Mouse (Mus musculus): Measurements from ENCODE around the gene Prkd1. TPM values are rescaled to one million over a fixed set of nuclear protein-coding genes. Genes with fewer than 3 reads are reported as not detected.
"Not testable (repeated sequence)": the region's sequence is repeated elsewhere in the genome, so short reads cannot be mapped to it uniquely, and the experiment has no call there.

The Prkd1 gene
- total RNA-seq (2021), result 10 to 100 TPM; 14.4 to 14.9 TPM
- long read RNA-seq, transcript Prkd1-201 (19 exons, 3,653 nt), result major isoform, 8 of 16 reads
- long read RNA-seq, partial matches to known transcripts, result 1 of 16 reads
- long read RNA-seq, other reads (novel, unspliced or antisense), result 7 of 16 reads

GRCm38 (mm10) chr12:50648671-50649541 lies at the start of gene Prkd1:
TSS of gene Prkd1 (minus strand) at chr12:50649098.
- DNase-seq (ENCODE audit: low spot score in 2 of 2), result peak in 1 of 2 experiments; percentile 50

DNA sequence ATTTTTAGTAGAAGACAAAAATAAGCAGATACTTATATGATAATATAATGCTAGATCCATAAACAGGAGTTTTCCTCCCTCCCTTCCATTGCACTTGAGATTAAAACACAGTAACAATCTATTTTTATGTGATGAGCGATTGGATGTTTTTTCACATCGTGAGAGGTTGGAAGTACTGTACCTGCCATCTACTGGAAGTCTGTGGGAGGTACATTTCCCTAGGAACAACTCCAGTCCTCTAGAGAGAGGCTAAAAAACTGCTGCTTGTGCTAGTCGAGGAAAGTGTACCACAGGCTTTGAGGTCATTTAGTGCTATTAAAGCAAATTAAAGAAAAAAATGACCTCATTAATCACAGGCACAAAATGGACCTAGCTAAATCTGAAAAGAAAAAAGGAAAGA lies 48.6 kb upstream of the Prkd1 start:
- DNase-seq (ENCODE audit: low spot score in 2 of 2), result peak in 1 of 2 experiments; percentile 71

DNA sequence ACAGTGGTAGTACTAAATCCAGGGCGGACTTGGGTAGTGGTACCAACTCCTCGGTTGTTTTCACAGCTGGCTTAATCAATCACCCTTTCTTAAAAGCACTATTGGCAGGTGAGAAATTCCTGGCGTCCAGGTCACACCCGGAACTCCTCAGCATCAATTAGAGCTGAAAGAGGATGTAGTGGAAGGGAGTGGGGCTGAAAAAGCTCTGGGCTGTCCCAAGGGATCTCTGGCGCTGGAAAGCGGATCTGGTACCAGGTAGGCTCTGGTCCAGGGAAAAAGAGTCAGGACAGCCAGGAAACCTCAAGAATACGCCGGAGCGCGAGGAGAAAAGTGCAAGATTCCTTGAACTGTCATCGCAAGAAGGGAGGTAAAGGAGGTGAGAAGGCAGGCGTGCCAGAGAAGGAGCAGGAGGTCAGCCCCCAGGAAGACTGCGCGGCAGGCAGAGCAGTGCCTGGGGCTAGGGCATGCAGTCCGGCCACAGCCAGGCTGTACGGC lies 675 bp downstream of the Prkd1 start:
- DNase-seq (ENCODE audit: low spot score in 2 of 2), result peak in 1 of 2 experiments; percentile 12

GRCm38 (mm10) chr12:50646857-50647256 lies 2.0 kb downstream of the Prkd1 start:
- DNase-seq (ENCODE audit: low spot score in 2 of 2), result no peak

DNA sequence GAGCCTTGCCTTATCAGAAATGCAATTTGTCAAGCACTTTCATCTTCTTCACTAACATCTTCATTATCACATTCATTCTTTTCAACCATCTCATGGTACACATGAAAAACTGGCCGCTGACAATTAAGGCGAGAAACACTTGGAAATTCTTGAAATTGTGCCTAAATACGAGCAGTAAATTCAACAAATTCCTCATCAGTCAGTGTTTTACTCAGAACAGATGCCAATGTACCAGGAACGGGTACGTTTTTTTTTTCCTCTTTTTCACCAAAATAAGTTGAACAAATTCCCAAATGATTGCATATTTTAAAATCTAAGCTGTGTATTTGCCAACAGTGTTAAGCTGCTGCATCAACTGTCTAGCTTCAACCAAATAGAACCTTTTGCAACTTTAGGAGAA lies 6.2 kb downstream of the Prkd1 start:
- DNase-seq (ENCODE audit: low spot score in 2 of 2), result peak in 1 of 2 experiments; percentile 63

DNA sequence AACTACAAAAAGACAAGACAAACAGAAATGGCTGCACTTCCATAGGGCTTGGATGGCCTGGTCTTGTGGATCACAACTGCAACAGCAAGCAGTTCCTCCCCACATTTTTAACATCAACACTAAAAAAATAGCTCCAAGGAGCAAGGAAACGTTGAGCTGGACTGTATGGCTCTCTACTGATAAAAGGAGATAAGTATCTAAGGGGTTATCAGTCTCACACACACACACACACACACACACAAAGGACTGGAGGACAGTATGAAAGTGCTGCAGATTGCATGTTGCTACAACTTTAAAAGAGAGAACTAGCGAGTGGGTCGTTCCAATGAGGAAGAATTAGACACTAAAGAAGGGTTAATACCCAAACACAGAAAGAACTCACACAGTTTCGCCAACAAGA lies 8.7 kb downstream of the Prkd1 start:
- no peak for DNase-seq (ENCODE audit: low spot score in 2 of 2)

DNA sequence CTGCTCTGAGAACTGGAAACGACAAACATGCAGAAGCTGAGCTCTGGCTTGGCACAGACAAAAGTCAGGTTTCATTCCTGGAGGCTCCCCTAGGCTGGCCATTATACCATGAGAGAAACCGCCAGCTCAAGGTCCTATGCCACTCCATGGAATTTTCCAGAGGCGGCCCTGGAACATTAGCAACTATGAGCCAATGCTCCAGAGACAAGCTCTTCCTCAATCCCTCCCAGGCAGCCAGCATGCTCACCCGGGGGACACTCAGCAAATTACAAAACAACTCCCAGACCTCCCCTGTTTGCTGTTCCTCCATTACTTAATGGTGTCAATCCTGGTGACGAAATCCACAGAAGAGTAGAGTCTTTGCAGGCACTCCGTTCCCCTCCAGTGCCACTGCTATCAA lies 14.5 kb downstream of the Prkd1 start:
- no peak for DNase-seq (ENCODE audit: low spot score in 2 of 2)

DNA sequence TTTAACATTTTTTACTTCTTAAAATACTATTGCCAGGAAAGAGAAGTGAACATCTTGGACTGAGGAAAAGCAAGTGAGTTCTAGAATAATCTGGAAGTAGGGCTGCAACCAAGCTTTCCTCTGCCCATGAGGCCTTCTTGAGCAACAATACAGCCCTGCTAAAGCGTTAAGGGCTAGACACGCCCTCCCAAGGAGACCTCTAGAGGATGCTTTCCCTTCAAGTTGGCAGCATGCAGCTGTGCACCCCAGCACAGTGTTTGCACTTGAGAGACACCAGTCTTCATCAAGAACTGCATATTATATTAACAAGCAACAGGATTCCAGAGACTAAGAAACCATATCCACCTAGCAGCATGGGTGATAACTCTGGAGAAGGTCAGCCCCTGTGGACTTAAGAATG lies 22.8 kb downstream of the Prkd1 start:
- DNase-seq (ENCODE audit: low spot score in 2 of 2), result not testable (repeated sequence)

DNA sequence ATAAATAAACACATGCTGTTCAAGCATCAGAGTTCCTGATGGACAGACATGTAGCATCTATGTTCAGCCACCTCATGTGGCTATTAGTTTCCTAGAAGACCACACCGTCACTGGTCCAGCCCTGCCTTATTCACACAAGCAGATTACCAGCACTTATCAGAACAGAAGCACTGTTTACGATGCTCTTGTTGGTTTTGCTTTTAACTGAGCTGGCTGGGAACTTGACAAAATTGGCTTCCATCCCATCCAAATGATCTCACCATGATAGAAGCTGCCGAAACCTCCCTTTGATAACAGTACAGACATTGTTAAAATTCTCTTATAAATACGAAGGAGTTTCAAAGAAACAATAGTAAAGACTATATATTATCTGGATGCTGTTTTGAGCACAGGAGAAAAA lies 24.7 kb downstream of the Prkd1 start:
- DNase-seq (ENCODE audit: low spot score in 2 of 2), result peak in 1 of 2 experiments; percentile 57

DNA sequence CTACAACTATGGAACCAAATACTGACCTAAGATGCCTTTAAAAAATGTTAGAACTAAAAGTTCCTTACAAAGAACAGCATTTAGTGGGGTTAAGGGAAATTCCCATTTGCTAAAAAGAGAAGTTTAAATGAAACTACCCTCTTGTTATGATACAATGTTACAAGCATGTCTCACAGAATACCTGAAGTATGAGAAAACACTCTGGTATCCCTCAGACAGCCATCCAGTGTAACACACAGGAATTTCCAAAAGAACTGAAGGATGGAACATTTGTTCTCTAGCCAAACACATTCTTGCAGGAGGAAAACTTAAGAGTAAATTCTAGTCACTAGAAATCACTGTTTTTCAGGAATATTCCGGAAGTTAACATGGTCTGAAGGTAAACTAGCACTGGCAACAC lies 33.0 kb downstream of the Prkd1 start:
- DNase-seq (ENCODE audit: low spot score in 2 of 2), result no peak

DNA sequence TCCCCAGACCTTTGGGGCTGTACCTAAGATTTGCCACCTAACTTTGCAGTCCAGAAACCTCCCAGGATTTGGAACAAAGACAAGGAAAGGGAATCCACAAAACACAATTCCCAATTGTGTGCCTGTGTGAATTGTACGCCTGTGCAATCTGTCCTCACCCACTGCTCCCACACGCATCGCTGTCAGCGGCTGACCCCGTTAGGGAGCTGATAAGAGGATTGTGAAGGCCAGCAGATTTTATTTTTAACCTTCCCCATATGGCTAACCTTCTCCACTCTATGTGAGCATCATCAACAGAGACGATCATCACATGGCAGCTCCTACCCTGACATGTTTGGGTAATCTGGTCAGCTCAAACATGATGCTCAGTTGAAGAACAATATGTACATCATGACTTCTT lies 34.6 kb downstream of the Prkd1 start:
- DNase-seq (ENCODE audit: low spot score in 2 of 2), result no peak

DNA sequence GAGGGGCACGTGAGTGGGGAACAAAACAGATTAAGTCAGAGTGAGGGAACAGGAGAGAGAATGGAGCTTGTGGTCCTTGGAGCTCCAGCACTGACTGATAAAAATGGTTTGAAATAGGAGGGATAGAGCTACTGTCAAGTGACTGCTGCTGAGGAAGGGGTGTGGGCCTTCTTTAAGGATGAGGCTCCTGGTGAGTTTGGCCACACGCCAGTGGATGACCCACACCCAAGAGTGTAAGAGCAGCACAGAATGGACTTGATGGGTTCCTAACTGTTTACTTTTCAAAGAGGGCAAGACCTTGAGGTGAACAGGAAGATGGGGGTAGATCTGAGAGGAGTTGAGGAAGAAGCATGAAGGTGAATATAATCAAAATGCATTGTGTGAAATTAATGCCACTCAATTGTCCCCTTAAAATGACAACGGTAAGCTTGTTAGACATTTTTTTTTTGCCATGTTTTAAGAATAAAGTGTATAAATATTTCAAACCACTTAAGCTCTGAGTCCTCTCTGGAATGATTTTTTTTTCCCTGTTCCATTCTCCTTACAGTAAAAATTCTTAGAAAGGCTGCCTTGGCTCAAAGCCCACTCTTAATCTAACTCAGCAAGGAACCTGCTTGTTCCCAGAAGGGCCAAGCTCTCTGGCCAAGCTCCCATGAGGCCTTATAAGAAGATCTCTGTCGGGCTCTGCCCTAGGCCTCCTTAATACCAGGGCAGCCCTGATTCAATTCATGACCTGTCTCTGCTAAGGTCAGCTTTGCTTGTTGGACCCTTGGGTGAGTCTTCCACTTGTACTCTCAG lies 42.0 kb downstream of the Prkd1 start:
- DNase-seq (ENCODE audit: low spot score in 2 of 2), result no peak

DNA sequence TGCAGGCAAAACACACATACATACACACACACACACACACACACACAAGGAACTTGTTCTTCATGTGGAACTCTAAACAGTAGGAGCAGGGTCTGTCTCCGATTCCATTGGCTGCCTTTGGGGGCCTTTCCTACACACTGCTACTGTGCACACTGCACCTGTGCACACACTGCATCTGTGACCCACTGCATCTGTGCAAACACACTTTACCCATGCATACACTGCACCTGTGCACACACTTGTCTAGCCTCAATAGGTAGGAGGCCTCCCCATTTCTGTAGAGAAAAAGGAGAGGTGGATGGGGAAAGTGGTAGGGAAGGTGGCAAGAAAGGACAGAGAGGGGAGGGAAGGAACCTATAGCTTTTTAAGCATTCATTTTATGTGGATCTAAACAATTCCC lies 49.5 kb downstream of the Prkd1 start:
- DNase-seq (ENCODE audit: low spot score in 2 of 2), result no peak

GRCm38 (mm10) chr12:50598053-50598988 lies 50.6 kb downstream of the Prkd1 start:
- DNase-seq (ENCODE audit: low spot score in 2 of 2), result peak; percentile 68 to 84

- peak in 1 of 2 experiments; percentile 65 for DNase-seq (ENCODE audit: low spot score in 2 of 2)
These were observed 51.4 kb downstream of the Prkd1 start for GRCm38 (mm10) chr12:50597467-50597866.

GRCm38 (mm10) chr12:50595777-50596176 lies 53.1 kb downstream of the Prkd1 start:
- DNase-seq (ENCODE audit: low spot score in 2 of 2), result no peak

- no peak for DNase-seq (ENCODE audit: low spot score in 2 of 2)
These were observed 54.4 kb downstream of the Prkd1 start for GRCm38 (mm10) chr12:50594506-50594905.

GRCm38 (mm10) chr12:50593481-50593880 lies 55.4 kb downstream of the Prkd1 start:
- DNase-seq (ENCODE audit: low spot score in 2 of 2), result no peak

DNA sequence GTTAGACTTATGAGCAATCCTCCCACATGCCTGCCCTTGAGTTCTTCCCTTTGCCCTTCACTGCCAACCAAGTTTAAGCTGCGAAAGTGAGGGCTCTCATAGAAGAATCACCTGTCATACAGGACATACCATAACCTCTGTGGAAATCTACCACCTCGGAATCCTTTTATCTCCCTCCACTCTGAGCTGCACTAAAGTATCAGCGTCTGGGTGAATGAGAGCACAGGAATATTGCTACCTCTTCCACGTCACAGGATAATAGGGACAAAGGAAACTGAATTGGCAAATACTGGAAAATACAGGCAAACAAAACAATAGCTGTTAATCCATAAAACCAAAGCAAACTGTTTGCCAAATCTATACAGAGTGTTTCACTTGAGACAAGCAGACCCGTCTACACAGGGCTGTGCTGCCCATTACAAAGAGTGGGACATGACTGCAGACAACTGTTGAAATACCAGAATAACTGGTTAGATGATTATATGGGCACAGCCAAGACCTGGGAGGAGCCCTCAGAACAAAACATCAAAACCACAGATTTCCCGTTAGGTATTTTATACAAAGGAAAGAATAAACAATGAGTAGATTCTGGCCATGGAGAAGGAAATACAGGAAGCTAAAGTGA lies 60.6 kb downstream of the Prkd1 start:
- no peak for DNase-seq (ENCODE audit: low spot score in 2 of 2)

- DNase-seq (ENCODE audit: low spot score in 2 of 2), result peak in 1 of 2 experiments; percentile 9
These were observed 83.7 kb downstream of the Prkd1 start for GRCm38 (mm10) chr12:50565198-50565597.
